Mouse (Mus musculus) ES-Bruce4 (cell line): ENCODE data around the gene Rnf220.

ENCODE experiments used
- CTCF ChIP-seq: IDR thresholded peaks from one replicate; pipeline ENCODE4 v1.8.1; 2011; ENCODE audit warnings: low read depth, low read length
- EP300 ChIP-seq: IDR thresholded peaks from 2 replicates; pipeline ENCODE4 v1.6.1; 2011; ENCODE audit warnings: low read depth, low read length; ENCODE audit not compliant: insufficient read depth
- POLR2A ChIP-seq: IDR thresholded peaks from one replicate; pipeline ENCODE4 v1.8.1; 2011; ENCODE audit warnings: low read length; ENCODE audit not compliant: insufficient read depth

GRCm38 (mm10) chr4:117486188-117486587 is 10.7 kb downstream of the Rnf220 start:
- TF ChIP-seq CTCF (no peak), POLR2A (no peak), EP300 (no peak)
